Mouse (Mus musculus): ENCODE measurements around the gene Apoh. TPM values are rescaled to one million over a fixed set of nuclear protein-coding genes. Genes with fewer than 3 reads are reported as not detected.

Apoh gene
- polyA plus RNA-seq (2014; fragmentation: Nextera tagmentation; extraction: Ambion mirVana): not detected in 2 replicates

- H3K9ac ChIP-seq (ENCODE audit: low read depth, low read length): peak within 1 kb of the TSS; percentile 78
- under 1% methylated on average over 70 of the region's 75 CpGs for WGBS
- H3K36me3 ChIP-seq (ENCODE audit: control insufficient read depth, insufficient read depth, low read length): no peaks in the 10 kb centered on the region
- peak within 1 kb of the TSS; percentile 76 for H3K4me3 ChIP-seq (ENCODE audit: low read length)
- H3K9me3 ChIP-seq (ENCODE audit: control insufficient read depth, low read length): no peaks in the 10 kb centered on the region
- H3K4me1 ChIP-seq (ENCODE audit: control insufficient read depth, insufficient read depth, low read length): no peaks in the 10 kb centered on the region
- peak within 1 kb of the TSS; percentile 98 for H3K4me2 ChIP-seq (replicated peaks; ENCODE audit: low read depth, low read length)
- ATAC-seq (ENCODE audit: low FRiP score, low TSS enrichment): peak; percentile 56
- H3K27ac ChIP-seq (ENCODE audit: low read depth, low read length): peak within 1 kb of the TSS; percentile 63; the same call in 1 of the 2 replicates
- no peaks in the 10 kb centered on the region for H3K27me3 ChIP-seq (ENCODE audit: control insufficient read depth, insufficient read depth, low read length)
These were observed at the start of gene Apoh for GRCm38 (mm10) chr11:108342781-108343768. Gene Apoh, plus strand, starts transcription at chr11:108343354.

GRCm38 (mm10) chr11:108293843-108294242 lies 49.3 kb upstream of the Apoh start:
- no peaks in the 10 kb centered on the region for H3K9me3 ChIP-seq (ENCODE audit: control insufficient read depth, low read length)
- H3K27me3 ChIP-seq (ENCODE audit: control insufficient read depth, insufficient read depth, low read length): no peaks in the 10 kb centered on the region
- H3K9ac ChIP-seq (ENCODE audit: low read depth, low read length): no peak overlapping the region
- no peak overlapping the region for H3K4me2 ChIP-seq (replicated peaks; ENCODE audit: low read depth, low read length)
- H3K27ac ChIP-seq (ENCODE audit: low read depth, low read length): no peak overlapping the region
- WGBS: 66% methylated on average over 3 of the region's 3 CpGs
- ATAC-seq (ENCODE audit: low FRiP score, low TSS enrichment): no peak
- no peak overlapping the region for H3K4me3 ChIP-seq (ENCODE audit: low read length)
- H3K36me3 ChIP-seq (ENCODE audit: control insufficient read depth, insufficient read depth, low read length): no peaks in the 10 kb centered on the region
- H3K4me1 ChIP-seq (ENCODE audit: control insufficient read depth, insufficient read depth, low read length): no peaks in the 10 kb centered on the region

- Histone ChIP-seq H3K36me3 (ENCODE audit: control insufficient read depth, insufficient read depth, low read length) (no peaks in the 10 kb centered on the region), H3K4me1 (ENCODE audit: control insufficient read depth, insufficient read depth, low read length) (no peaks in the 10 kb centered on the region), H3K27me3 (ENCODE audit: control insufficient read depth, insufficient read depth, low read length) (no peaks in the 10 kb centered on the region), H3K4me3 (ENCODE audit: low read length) (no peak overlapping the region), H3K27ac (ENCODE audit: low read depth, low read length) (no peak overlapping the region), H3K9ac (ENCODE audit: low read depth, low read length) (no peak overlapping the region), H3K9me3 (ENCODE audit: control insufficient read depth, low read length) (no peaks in the 10 kb centered on the region), H3K4me2 (replicated peaks; ENCODE audit: low read depth, low read length) (no peak overlapping the region)
- no peak for ATAC-seq (ENCODE audit: low FRiP score, low TSS enrichment)
- WGBS: 90% methylated on average over 12 of the region's 12 CpGs
These were observed 48.8 kb upstream of the Apoh start for GRCm38 (mm10) chr11:108294305-108294813.

- H3K4me3 ChIP-seq (ENCODE audit: low read length): no peak overlapping the region
- no peak overlapping the region for H3K27ac ChIP-seq (ENCODE audit: low read depth, low read length)
- H3K27me3 ChIP-seq (ENCODE audit: control insufficient read depth, insufficient read depth, low read length): no peaks in the 10 kb centered on the region
- H3K4me1 ChIP-seq (ENCODE audit: control insufficient read depth, insufficient read depth, low read length): peaks cover 2% of the 10 kb centered on the region; the same call in 1 of the 2 replicates
- H3K9me3 ChIP-seq (ENCODE audit: control insufficient read depth, low read length): no peaks in the 10 kb centered on the region
- ATAC-seq (ENCODE audit: low FRiP score, low TSS enrichment): no peak
- no peak overlapping the region for H3K4me2 ChIP-seq (replicated peaks; ENCODE audit: low read depth, low read length)
- H3K9ac ChIP-seq (ENCODE audit: low read depth, low read length): no peak overlapping the region
- no peaks in the 10 kb centered on the region for H3K36me3 ChIP-seq (ENCODE audit: control insufficient read depth, insufficient read depth, low read length)
These were observed 47.8 kb upstream of the Apoh start for GRCm38 (mm10) chr11:108295373-108295772.

- H3K27ac ChIP-seq (ENCODE audit: low read depth, low read length): no peak overlapping the region
- ATAC-seq (ENCODE audit: low FRiP score, low TSS enrichment): no peak
- H3K9ac ChIP-seq (ENCODE audit: low read depth, low read length): no peak overlapping the region
- no peaks in the 10 kb centered on the region for H3K36me3 ChIP-seq (ENCODE audit: control insufficient read depth, insufficient read depth, low read length)
- 84% methylated on average over 8 of the region's 8 CpGs for WGBS
- H3K4me3 ChIP-seq (ENCODE audit: low read length): no peak overlapping the region
- H3K9me3 ChIP-seq (ENCODE audit: control insufficient read depth, low read length): no peaks in the 10 kb centered on the region
- peaks cover 23% of the 10 kb centered on the region for H3K4me1 ChIP-seq (ENCODE audit: control insufficient read depth, insufficient read depth, low read length)
- H3K4me2 ChIP-seq (replicated peaks; ENCODE audit: low read depth, low read length): no peak overlapping the region
- no peaks in the 10 kb centered on the region for H3K27me3 ChIP-seq (ENCODE audit: control insufficient read depth, insufficient read depth, low read length)
These were observed 45.2 kb upstream of the Apoh start for GRCm38 (mm10) chr11:108297956-108298355.

- no peak for ATAC-seq (ENCODE audit: low FRiP score, low TSS enrichment)
- Histone ChIP-seq H3K27ac (ENCODE audit: low read depth, low read length) (no peak overlapping the region), H3K4me1 (ENCODE audit: control insufficient read depth, insufficient read depth, low read length) (peaks cover 23% of the 10 kb centered on the region), H3K4me2 (replicated peaks; ENCODE audit: low read depth, low read length) (no peak overlapping the region), H3K9ac (ENCODE audit: low read depth, low read length) (no peak overlapping the region), H3K9me3 (ENCODE audit: control insufficient read depth, low read length) (no peaks in the 10 kb centered on the region), H3K27me3 (ENCODE audit: control insufficient read depth, insufficient read depth, low read length) (no peaks in the 10 kb centered on the region), H3K4me3 (ENCODE audit: low read length) (no peak overlapping the region), H3K36me3 (ENCODE audit: control insufficient read depth, insufficient read depth, low read length) (no peaks in the 10 kb centered on the region)
- WGBS: 79% methylated on average over 10 of the region's 10 CpGs
These were observed 43.2 kb upstream of the Apoh start for GRCm38 (mm10) chr11:108299913-108300312.

- no peak overlapping the region for H3K9ac ChIP-seq (ENCODE audit: low read depth, low read length)
- no peaks in the 10 kb centered on the region for H3K27me3 ChIP-seq (ENCODE audit: control insufficient read depth, insufficient read depth, low read length)
- H3K4me1 ChIP-seq (ENCODE audit: control insufficient read depth, insufficient read depth, low read length): peaks cover 23% of the 10 kb centered on the region
- no peak overlapping the region for H3K4me2 ChIP-seq (replicated peaks; ENCODE audit: low read depth, low read length)
- H3K9me3 ChIP-seq (ENCODE audit: control insufficient read depth, low read length): no peaks in the 10 kb centered on the region
- WGBS: 96% methylated on average over 1 of the region's 1 CpGs
- H3K4me3 ChIP-seq (ENCODE audit: low read length): no peak overlapping the region
- ATAC-seq (ENCODE audit: low FRiP score, low TSS enrichment): no peak
- H3K27ac ChIP-seq (ENCODE audit: low read depth, low read length): no peak overlapping the region
- no peaks in the 10 kb centered on the region for H3K36me3 ChIP-seq (ENCODE audit: control insufficient read depth, insufficient read depth, low read length)
These were observed 42.7 kb upstream of the Apoh start for GRCm38 (mm10) chr11:108300443-108300842.

GRCm38 (mm10) chr11:108301036-108301435 lies 42.1 kb upstream of the Apoh start:
- WGBS: 75% methylated on average over 6 of the region's 6 CpGs
- no peak for ATAC-seq (ENCODE audit: low FRiP score, low TSS enrichment)
- no peak overlapping the region for H3K4me2 ChIP-seq (replicated peaks; ENCODE audit: low read depth, low read length)
- no peaks in the 10 kb centered on the region for H3K27me3 ChIP-seq (ENCODE audit: control insufficient read depth, insufficient read depth, low read length)
- no peak overlapping the region for H3K27ac ChIP-seq (ENCODE audit: low read depth, low read length)
- no peaks in the 10 kb centered on the region for H3K9me3 ChIP-seq (ENCODE audit: control insufficient read depth, low read length)
- no peaks in the 10 kb centered on the region for H3K36me3 ChIP-seq (ENCODE audit: control insufficient read depth, insufficient read depth, low read length)
- no peak overlapping the region for H3K4me3 ChIP-seq (ENCODE audit: low read length)
- H3K4me1 ChIP-seq (ENCODE audit: control insufficient read depth, insufficient read depth, low read length): peaks cover 23% of the 10 kb centered on the region
- no peak overlapping the region for H3K9ac ChIP-seq (ENCODE audit: low read depth, low read length)
